Mouse (Mus musculus) heart, postnatal 0 days (tissue): ENCODE results near the gene Bcas3.

Experiments used
- CTCF ChIP-seq: IDR thresholded peaks from 2 replicates; pipeline ENCODE4 v1.5.1; 2016; ENCODE audit warnings: antibody characterized with exemption, control low read depth, low read depth
- EP300 ChIP-seq: IDR thresholded peaks from 2 replicates; pipeline ENCODE4 v1.6.1; 2016; ENCODE audit warnings: antibody characterized with exemption, low read depth

- TF ChIP-seq CTCF (no peak), EP300 (no peak)
Observed at GRCm38 (mm10) chr11:85777950-85778349, 425.0 kb downstream of the Bcas3 start.
